9 mouse cellular contexts compared by ENCODE assay signal in genomic region chr8:126299333-126299732, GRCm38 (mm10). TPM values are rescaled to one million over a fixed set of nuclear protein-coding genes. Genes with fewer than 3 reads are reported as not detected.
DNase-seq lines count a peak whose midpoint lies in the region; ATAC-seq and TF ChIP-seq lines count a peak whose summit lies in the region.
"Had no signal": no experiment of that assay in that cellular context is flagged by ENCODE, and none has a peak within 500 bp of the region (broad histone marks: within the 10 kb centered on the region; RNA-seq: fewer than 3 reads in every experiment).

No protein-coding gene starts in this region.

- DNase-seq in kidney, postnatal 0 days (ENCODE audit: low spot score), result no peak
- no peak for DNase-seq in kidney, postnatal 25 days
- DNase-seq in limb, embryonic 11.5 days (ENCODE audit: low spot score), result peak; percentile 22
- peak; percentile 28 to 34 for DNase-seq in right cerebral cortex, postnatal 10 days (ENCODE audit: low spot score in 2 of 2)
- DNase-seq in ovary, adult 18-20 months (ENCODE audit: low spot score), result no peak
- DNase-seq in testis, postnatal 14 days (ENCODE audit: low spot score), result no peak
- no peak for DNase-seq in heart, postnatal 4 days
- DNase-seq: lung, postnatal 10 days had no signal

- H3K9me3 ChIP-seq in kidney, postnatal 0 days (replicated peaks; ENCODE audit: low read length), result no peaks in the 10 kb centered on the region
- H3K9me3 ChIP-seq in hindbrain, embryonic 12.5 days (replicated peaks), result no peaks in the 10 kb centered on the region
- H3K9me3 ChIP-seq in limb, embryonic 11.5 days (ENCODE audit: control insufficient read depth, low read length), result no peaks in the 10 kb centered on the region

- peak overlapping the region; percentile 84 for H3K4me2 ChIP-seq in kidney, postnatal 0 days (ENCODE audit: low read length)
- H3K4me2 ChIP-seq in hindbrain, embryonic 12.5 days (replicated peaks), result peak overlapping the region; percentile 98; the same call in 1 of the 2 replicates
- no peak overlapping the region for H3K4me2 ChIP-seq in limb, embryonic 11.5 days (ENCODE audit: low read depth, severe bottlenecking)

- no peaks in the 10 kb centered on the region for H3K4me1 ChIP-seq in kidney, postnatal 0 days (replicated peaks; ENCODE audit: insufficient read depth, low read length)
- peaks cover 9% of the 10 kb centered on the region for H3K4me1 ChIP-seq in hindbrain, embryonic 12.5 days
- no peaks in the 10 kb centered on the region; the same call in 1 of the 2 replicates for H3K4me1 ChIP-seq in limb, embryonic 11.5 days (ENCODE audit: control insufficient read depth, insufficient read depth, low read length)

- H3K27me3 ChIP-seq in kidney, postnatal 0 days (ENCODE audit: insufficient read depth, low read length), result no peaks in the 10 kb centered on the region; the same call in 1 of the 2 replicates
- peaks cover 39% of the 10 kb centered on the region for H3K27me3 ChIP-seq in hindbrain, embryonic 12.5 days
- H3K27me3 ChIP-seq in limb, embryonic 11.5 days (ENCODE audit: control insufficient read depth, insufficient read depth, low read length), result peaks cover 25% of the 10 kb centered on the region

- no peak overlapping the region for H3K9ac ChIP-seq in kidney, postnatal 0 days (ENCODE audit: low read depth, low read length)
- H3K9ac ChIP-seq in hindbrain, embryonic 12.5 days, result no peak overlapping the region
- H3K9ac ChIP-seq in limb, embryonic 11.5 days (ENCODE audit: low read length), result no peak overlapping the region

- TF ChIP-seq CTCF in kidney, postnatal 0 days (IDR thresholded peaks at IDR 0.05; ENCODE audit: low read depth), result no peak

- H3K36me3 ChIP-seq in kidney, postnatal 0 days (ENCODE audit: insufficient read depth, low read length), result no peaks in the 10 kb centered on the region
- H3K36me3 ChIP-seq in hindbrain, embryonic 12.5 days, result no peaks in the 10 kb centered on the region
- H3K36me3 ChIP-seq in limb, embryonic 11.5 days (ENCODE audit: control insufficient read depth, insufficient read depth, low read length), result no peaks in the 10 kb centered on the region

- no peak overlapping the region for H3K4me3 ChIP-seq in kidney, postnatal 0 days (replicated peaks; ENCODE audit: low read depth, low read length)
- peak overlapping the region; percentile 58 for H3K4me3 ChIP-seq in hindbrain, embryonic 12.5 days
- no peak overlapping the region for H3K4me3 ChIP-seq in limb, embryonic 11.5 days (ENCODE audit: low read depth, low read length)

- H3K27ac ChIP-seq in kidney, postnatal 0 days, result no peak overlapping the region
- H3K27ac ChIP-seq in hindbrain, embryonic 12.5 days, result no peak overlapping the region
- no peak overlapping the region for H3K27ac ChIP-seq in limb, embryonic 11.5 days (replicated peaks; ENCODE audit: low read depth, low read length)

- no peak for ATAC-seq in kidney, postnatal 0 days (replicated peaks; ENCODE audit: low FRiP score, low read depth)
- no peak for ATAC-seq in hindbrain, embryonic 12.5 days (ENCODE audit: low FRiP score)
- no peak for ATAC-seq in limb, embryonic 11.5 days (ENCODE audit: insufficient number of reproducible peaks, low FRiP score, low TSS enrichment, low read depth)

- 24% methylated on average over 7 of the region's 7 CpGs for WGBS in kidney, postnatal 0 days
- 28% methylated on average over 7 of the region's 7 CpGs for WGBS in hindbrain, embryonic 12.5 days
- WGBS in limb, embryonic 11.5 days, result 23% methylated on average over 7 of the region's 7 CpGs

RNA-seq across cellular contexts. Expression of gene Slc35f3, which starts 1.0 kb away (rescaled TPM):
- 1.2 and 1.4 TPM in 2 replicates for polyA plus RNA-seq in kidney, postnatal 0 days (2015; fragmentation: Nextera tagmentation; extraction: Ambion mirVana)
- 0.44 and 0.56 TPM in 2 replicates for polyA plus RNA-seq in hindbrain, embryonic 12.5 days (2016; fragmentation: Nextera tagmentation; extraction: Ambion mirVana)
- polyA plus RNA-seq in limb, embryonic 11.5 days (2014; fragmentation: Nextera tagmentation; extraction: Ambion mirVana), result not detected in 2 replicates
- not detected for total RNA-seq in heart, postnatal 4 days (2021)

Comparison
In these comparisons a context has a peak if more than half of its experiments do, and no peak if none do; other contexts are left out.
1. DNase-seq: peak in limb, embryonic 11.5 days (single experiment) and right cerebral cortex, postnatal 10 days (2 of 2); none in kidney, postnatal 0 days (single experiment), kidney, postnatal 25 days (0 of 2), ovary, adult 18-20 months (single experiment), testis, postnatal 14 days (single experiment) and heart, postnatal 4 days (single experiment).